Mouse (Mus musculus) lung, adult 2 months (tissue): Measurements from ENCODE around the gene Ccnq.

ENCODE experiments used
- CTCF ChIP-seq: fragments of 200-500 bp; IDR thresholded peaks from 2 replicates; pipeline ENCODE4 v1.5.1; 2011; ENCODE audit warnings: mild to moderate bottlenecking, low read length, control low read depth; ENCODE audit not compliant: insufficient read depth
- POLR2A ChIP-seq: fragments of 200-500 bp; IDR thresholded peaks from 2 replicates; pipeline ENCODE4 v1.6.1; 2011; ENCODE audit warnings: low read depth, mild to moderate bottlenecking, control low read depth, low read length, borderline replicate concordance; ENCODE audit errors: extremely low read depth

- TF ChIP-seq CTCF (no peak), POLR2A (no peak)
These were observed 28.5 kb upstream of the Ccnq start for GRCm38 (mm10) chr11:78780002-78780401.
